Mouse (Mus musculus) hindbrain, embryonic 11.5 days (tissue): ENCODE measurements around the gene Arl3. TPM values are rescaled to one million over a fixed set of nuclear protein-coding genes. Genes with fewer than 3 reads are reported as not detected.

Experiments used
- ATAC-seq: fragments of 200-750 bp; cut with Nextera tagmentation; 2 replicates; pipeline ENCODE4 v1.8.0; 2017; ENCODE audit warnings: mild to moderate bottlenecking, moderate TSS enrichment, moderate library complexity; ENCODE audit not compliant: low FRiP score
- DNase-seq: peaks from one replicate; pipeline ENCODE4 v3.0.0-alpha.2; 2015; ENCODE audit warnings: low spot score
- H3K27ac ChIP-seq: fragments of 300-500 bp; sonication (generic); 2 replicates; pipeline ENCODE4 v1.5.1; 2014; ENCODE audit warnings: mild to moderate bottlenecking, low read depth, low read length
- H3K27me3 ChIP-seq: fragments of 300-500 bp; sonication (generic); 2 replicates; pipeline ENCODE4 v1.6.1; 2014; ENCODE audit warnings: mild to moderate bottlenecking, low read length, moderate library complexity, mixed read lengths; ENCODE audit not compliant: control insufficient read depth, insufficient read depth
- H3K36me3 ChIP-seq: fragments of 300-500 bp; sonication (generic); 2 replicates; pipeline ENCODE4 v1.6.1; 2014; ENCODE audit warnings: mild to moderate bottlenecking, low read length, moderate library complexity, mixed read lengths; ENCODE audit not compliant: control insufficient read depth, insufficient read depth
- H3K4me1 ChIP-seq: fragments of 300-500 bp; sonication (generic); replicated peaks from 2 replicates; pipeline ENCODE4 v1.6.1; 2014; ENCODE audit warnings: low read length, mixed read lengths; ENCODE audit not compliant: control insufficient read depth, insufficient read depth
- H3K4me2 ChIP-seq: fragments of 300-500 bp; sonication (generic); replicated peaks from 2 replicates; pipeline ENCODE4 v1.6.1; 2014; ENCODE audit warnings: mild to moderate bottlenecking, low read depth, low read length
- H3K4me3 ChIP-seq: fragments of 300-500 bp; sonication (generic); 2 replicates; pipeline ENCODE4 v1.5.1; 2014; ENCODE audit warnings: low read depth, low read length
- H3K9ac ChIP-seq: fragments of 300-500 bp; sonication (generic); 2 replicates; pipeline ENCODE4 v1.6.1; 2014; ENCODE audit warnings: low read depth, low read length
- H3K9me3 ChIP-seq: fragments of 300-500 bp; sonication (generic); 2 replicates; pipeline ENCODE4 v1.6.1; 2016; ENCODE audit warnings: low read length; ENCODE audit not compliant: control insufficient read depth
- WGBS: fragments of 180-500 bp; shearing (Covaris S2); extraction: QIAGEN DNeasy Blood & Tissue Kit; methylation state at CpG from one replicate; pipeline ENCODE4 v1.1.7; 2014; 5-methylcytosine and 5-hydroxymethylcytosine counted together
- polyA plus RNA-seq: library from polyadenylated mRNA; unstranded; fragments of >200 nt; fragmentation: Nextera tagmentation; extraction: Ambion mirVana; gene quantifications from 2 replicates; pipeline ENCODE4 v1.2.1, GENCODE M21; 2014

Arl3 gene
- 145 and 160 TPM in 2 replicates for polyA plus RNA-seq

DNA sequence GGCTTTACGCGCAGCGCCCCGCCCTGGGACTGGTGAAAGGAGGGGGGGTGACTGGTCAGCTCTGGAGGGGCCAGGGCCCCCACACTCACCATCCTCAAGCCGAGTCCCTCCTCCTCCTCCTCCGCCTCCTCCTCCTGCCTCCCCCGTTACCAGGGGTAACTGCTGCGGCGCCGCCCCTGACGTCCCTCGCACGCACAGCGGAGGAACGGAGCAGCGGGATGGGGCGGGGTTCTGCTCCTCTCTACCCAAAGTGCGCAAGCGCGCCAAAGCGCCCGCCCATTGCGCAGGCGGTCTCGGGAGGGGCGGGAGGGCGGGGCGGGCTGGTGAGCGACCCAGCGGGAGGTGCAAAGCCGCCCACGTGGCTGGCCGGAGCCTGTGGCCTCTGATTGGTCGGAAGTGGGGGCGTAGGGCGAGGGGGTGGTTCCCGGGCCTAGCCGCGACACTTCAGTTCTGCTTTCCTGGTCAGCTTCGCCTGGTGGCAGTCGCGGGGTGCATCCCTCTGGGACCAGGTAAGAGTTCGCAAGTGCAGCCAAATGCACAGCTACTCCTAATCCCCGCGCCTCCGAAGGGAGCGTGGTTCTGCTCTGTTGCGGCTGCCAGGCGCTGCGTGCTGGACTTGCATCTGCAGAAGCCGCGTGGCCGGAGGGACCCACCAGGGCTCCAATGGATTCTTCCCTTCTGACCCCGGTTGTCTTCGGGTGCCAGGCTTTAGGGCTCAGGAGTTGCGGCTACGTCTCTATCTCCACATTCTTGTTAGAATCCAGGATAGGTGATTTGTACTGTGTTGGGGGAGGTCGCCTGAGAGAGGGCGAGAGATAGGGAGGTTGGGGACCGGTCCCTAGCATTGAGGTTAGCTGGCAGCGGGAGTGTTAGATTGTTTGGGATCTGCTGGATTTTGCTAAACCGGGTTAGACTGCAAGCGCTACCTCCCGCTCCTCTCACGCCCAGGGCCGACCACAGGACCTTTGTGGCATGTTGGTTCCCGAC, at the start of gene Arl3, which contains the start of gene Sfxn2:
TSS of gene Arl3 (minus strand) at position 248 of the 987 bp plus-strand sequence.
TSS of gene Sfxn2 (plus strand) at position 415 of the 987 bp plus-strand sequence.
- H3K4me2 ChIP-seq, result peak within 1 kb of the TSS; percentile 71
- peak; percentile 96 for ATAC-seq

DNA sequence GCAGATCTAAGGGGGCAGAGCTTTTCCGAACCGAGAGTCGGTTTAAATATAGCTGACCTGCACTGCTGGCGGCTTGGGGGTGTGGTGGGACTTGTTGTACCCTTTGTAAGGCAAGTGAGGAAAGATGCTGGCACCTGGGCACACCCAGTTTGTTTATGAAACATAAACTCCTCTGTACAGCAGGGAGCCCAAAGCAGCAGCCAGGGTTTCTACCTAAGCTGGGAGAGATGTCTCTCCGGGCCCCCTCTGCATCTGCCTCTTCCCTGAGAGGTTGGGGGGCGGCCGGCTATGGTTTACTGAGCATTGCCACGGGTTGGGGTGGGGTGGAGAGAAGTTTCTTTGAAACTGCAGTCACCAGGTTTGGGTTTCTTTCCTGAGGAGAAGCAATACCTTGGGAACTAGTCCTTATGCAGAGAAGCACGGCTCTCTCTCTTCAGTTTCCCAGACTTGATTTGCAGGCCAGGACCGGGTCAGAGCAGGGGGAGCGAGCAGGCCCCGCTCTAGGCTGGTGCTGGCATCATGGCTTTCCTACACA, 49.7 kb upstream of the Arl3 start:
- no peak; the same call in 1 of the 2 replicates for ATAC-seq
- Histone ChIP-seq H3K4me1 (peaks cover 30% of the 10 kb centered on the region), H3K36me3 (no peaks in the 10 kb centered on the region), H3K27ac (peak overlapping the region; percentile 31; the same call in 1 of the 2 replicates), H3K9me3 (no peaks in the 10 kb centered on the region), H3K9ac (0 out of 2 replicates have a peak overlapping the region, but pooled peaks have one; percentile 27), H3K4me2 (no peak overlapping the region), H3K4me3 (0 out of 2 replicates have a peak overlapping the region, but pooled peaks have one; percentile 3), H3K27me3 (no peaks in the 10 kb centered on the region)
- WGBS, result 35% methylated on average over 12 of the region's 12 CpGs
- DNase-seq, result no peak

More for the DNA sequence above, at the start of gene Arl3, which contains the start of gene Sfxn2:
- peak within 1 kb of the TSS; percentile 68 for H3K9ac ChIP-seq
- peak within 1 kb of the TSS; percentile 61 for H3K4me3 ChIP-seq
- DNase-seq, result peak; percentile 98
- no peaks in the 10 kb centered on the region for H3K27me3 ChIP-seq
- no peaks in the 10 kb centered on the region for H3K4me1 ChIP-seq
- H3K27ac ChIP-seq, result peak within 1 kb of the TSS; percentile 33
- under 1% methylated on average over 50 of the region's 67 CpGs for WGBS
- H3K9me3 ChIP-seq, result no peaks in the 10 kb centered on the region
- no peaks in the 10 kb centered on the region for H3K36me3 ChIP-seq

DNA sequence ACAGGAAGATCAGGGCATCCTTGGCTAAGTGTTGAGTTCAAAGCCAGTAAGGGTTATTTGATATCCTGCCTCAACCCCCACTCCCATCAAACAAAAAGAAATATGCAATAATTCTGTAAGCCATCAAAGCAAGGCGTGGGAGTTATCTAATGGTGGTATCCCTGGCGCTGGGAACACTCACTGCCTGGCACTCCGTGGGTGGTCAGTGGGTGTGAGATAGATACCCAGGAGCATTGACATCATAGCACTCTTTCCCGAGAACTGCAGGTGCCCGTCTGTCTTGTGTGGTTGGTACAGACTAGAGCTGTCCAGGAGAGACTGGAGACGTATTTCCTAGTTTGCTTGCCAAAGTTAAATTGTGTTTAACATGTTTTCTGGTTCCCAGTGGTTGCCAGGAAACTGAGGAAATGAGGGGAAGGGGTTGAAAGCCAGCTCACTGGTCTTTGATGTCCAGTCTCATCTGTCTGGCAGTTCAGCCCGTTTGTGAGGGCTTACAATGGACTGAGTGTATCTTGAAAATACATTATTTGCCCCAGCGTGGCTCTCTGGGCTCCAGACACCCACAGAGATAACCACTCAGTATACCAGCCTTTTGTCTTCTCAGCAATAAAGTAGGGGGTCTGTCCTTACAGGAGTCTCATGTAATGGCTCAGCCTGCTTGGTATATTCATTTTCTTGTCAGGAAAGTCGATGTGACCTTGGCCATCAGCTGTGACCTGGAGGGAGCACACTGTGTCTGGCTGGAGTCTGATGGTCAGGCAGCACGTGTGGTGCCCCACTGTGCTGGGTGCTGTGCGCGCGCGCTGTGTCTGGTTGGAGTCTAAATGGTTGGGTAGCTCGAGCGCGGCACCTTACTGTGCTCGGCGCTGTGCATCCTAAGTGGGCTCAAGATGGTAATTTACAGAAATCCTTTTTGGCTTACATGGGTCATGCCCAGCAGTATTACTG, 48.5 kb upstream of the Arl3 start:
- Histone ChIP-seq H3K9ac (no peak overlapping the region), H3K4me2 (no peak overlapping the region; the same call in 1 of the 2 replicates), H3K36me3 (no peaks in the 10 kb centered on the region), H3K4me3 (no peak overlapping the region), H3K4me1 (peaks cover 30% of the 10 kb centered on the region), H3K9me3 (no peaks in the 10 kb centered on the region), H3K27ac (peak overlapping the region; percentile 59; the same call in 1 of the 2 replicates), H3K27me3 (no peaks in the 10 kb centered on the region)
- WGBS, result 62% methylated on average over 19 of the region's 19 CpGs
- DNase-seq, result no peak
- 0 out of 2 replicates have a peak, but pooled peaks have one; percentile 20 for ATAC-seq

DNA sequence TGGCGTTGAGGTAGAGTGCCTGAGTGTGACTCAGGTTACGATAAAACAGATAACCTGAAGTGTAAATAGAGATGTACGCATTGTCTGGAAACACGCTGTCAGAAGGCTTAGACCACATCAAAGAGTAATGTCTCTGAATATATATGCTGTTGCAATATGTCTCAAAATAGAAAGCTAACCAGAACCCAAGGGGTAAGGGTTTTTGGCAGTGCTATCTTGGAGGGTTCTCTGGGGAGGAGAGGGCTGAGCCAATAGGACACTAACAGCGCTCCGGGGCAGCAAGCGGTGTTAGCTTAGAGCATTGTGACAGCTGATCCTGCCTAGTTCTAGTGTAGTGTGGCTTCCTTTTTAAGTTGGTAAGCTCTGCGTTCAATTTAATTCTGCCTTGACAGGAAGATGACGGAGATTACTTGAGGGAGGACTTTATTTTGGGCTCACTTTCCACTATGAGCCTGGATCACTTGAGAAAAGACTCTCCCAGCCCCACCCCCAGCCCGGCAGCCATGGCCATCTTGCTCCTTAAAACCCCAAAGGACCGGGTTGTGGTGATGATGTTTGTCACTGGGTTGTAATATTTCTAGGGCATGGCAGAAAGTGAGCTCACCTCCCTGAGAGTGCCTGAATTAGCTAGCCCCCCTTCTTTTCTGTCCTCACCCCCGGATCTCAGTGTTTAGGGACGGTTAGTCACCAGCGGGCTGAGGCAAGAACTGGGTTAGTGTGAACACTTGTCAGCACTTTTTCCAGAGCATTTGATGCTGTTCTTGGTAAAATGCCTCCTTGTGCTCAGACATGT, 47.2 kb upstream of the Arl3 start:
- Histone ChIP-seq H3K27ac (no peak overlapping the region), H3K9me3 (no peaks in the 10 kb centered on the region), H3K4me2 (no peak overlapping the region), H3K9ac (no peak overlapping the region; the same call in 1 of the 2 replicates), H3K27me3 (no peaks in the 10 kb centered on the region), H3K4me1 (peaks cover 30% of the 10 kb centered on the region), H3K36me3 (no peaks in the 10 kb centered on the region), H3K4me3 (no peak overlapping the region)
- ATAC-seq (no peak), DNase-seq (no peak)
- 85% methylated on average over 14 of the region's 14 CpGs for WGBS

DNA sequence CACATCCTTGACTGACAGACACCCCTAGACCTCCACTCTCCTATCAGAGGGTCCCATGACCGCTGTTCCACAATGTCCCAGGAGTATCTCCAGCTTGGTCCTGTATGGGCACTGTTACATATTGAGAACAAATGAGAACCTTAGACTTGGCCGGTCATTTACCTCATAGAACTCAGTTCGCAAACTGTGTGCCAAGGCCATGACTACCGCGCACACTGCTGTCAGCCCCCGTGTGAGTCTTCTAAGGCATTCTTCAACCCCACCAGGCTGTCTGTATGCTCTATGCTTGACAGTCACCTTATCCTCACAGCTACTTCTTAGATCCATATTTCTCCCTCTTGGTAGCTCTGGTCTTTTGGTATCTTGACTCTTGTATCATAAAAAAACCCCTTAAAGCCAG, 46.5 kb upstream of the Arl3 start:
- DNase-seq, result no peak
- ATAC-seq, result no peak
- no peaks in the 10 kb centered on the region for H3K9me3 ChIP-seq
- WGBS, result 94% methylated on average over 6 of the region's 6 CpGs
- H3K27ac ChIP-seq, result no peak overlapping the region
- H3K9ac ChIP-seq, result no peak overlapping the region; the same call in 1 of the 2 replicates
- H3K36me3 ChIP-seq, result no peaks in the 10 kb centered on the region
- H3K4me2 ChIP-seq, result no peak overlapping the region
- H3K27me3 ChIP-seq, result no peaks in the 10 kb centered on the region
- H3K4me3 ChIP-seq, result no peak overlapping the region
- peaks cover 29% of the 10 kb centered on the region for H3K4me1 ChIP-seq

DNA sequence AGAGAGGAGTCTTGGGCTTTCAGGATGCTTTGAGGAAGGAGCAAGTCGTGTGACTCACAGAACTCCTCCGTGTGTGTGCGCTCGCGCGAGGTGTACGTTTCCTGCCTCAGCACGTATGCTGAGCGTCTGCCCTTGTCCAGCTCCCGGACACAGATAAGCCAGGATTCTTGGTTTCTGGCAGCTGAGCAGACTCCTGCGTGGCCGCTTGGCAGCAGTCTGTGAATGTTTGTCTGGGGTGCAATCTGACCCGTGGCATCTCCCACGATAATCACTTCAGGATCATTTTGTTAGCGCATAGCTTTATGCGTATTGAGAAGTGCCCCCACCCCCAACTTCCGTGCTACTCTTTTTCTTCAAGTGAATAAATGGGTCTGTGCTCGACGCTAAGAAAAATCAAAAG, 46.0 kb upstream of the Arl3 start:
- Histone ChIP-seq H3K27ac (no peak overlapping the region; the same call in 1 of the 2 replicates), H3K27me3 (no peaks in the 10 kb centered on the region), H3K9me3 (no peaks in the 10 kb centered on the region), H3K9ac (no peak overlapping the region), H3K4me3 (no peak overlapping the region), H3K36me3 (no peaks in the 10 kb centered on the region), H3K4me1 (peaks cover 24% of the 10 kb centered on the region), H3K4me2 (no peak overlapping the region)
- DNase-seq (no peak), ATAC-seq (no peak)
- WGBS, result 83% methylated on average over 19 of the region's 19 CpGs

DNA sequence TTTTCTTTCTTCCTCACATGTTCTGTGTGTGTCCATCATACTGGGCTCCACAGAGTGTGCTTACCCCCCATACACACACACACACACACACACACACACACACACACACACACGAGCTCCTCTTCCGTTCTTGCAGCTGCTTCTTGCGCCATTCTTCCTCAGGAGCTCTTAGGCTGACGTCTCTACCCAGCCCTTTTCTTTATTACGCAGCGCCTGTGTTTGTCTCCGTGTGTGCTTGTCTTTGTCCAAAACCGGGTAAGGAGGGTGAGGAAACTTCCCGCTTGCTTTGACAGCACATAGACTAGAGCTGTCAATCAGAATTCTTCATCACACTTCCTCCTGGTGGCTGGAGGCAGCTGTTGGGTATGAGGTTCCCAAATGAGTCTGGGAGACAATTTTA, 45.3 kb upstream of the Arl3 start:
- ATAC-seq (no peak), DNase-seq (no peak)
- no peaks in the 10 kb centered on the region for H3K9me3 ChIP-seq
- WGBS, result 61% methylated on average over 9 of the region's 9 CpGs
- H3K4me2 ChIP-seq, result no peak overlapping the region
- H3K9ac ChIP-seq, result no peak overlapping the region
- no peak overlapping the region for H3K4me3 ChIP-seq
- no peaks in the 10 kb centered on the region for H3K27me3 ChIP-seq
- H3K4me1 ChIP-seq, result peaks cover 23% of the 10 kb centered on the region
- H3K36me3 ChIP-seq, result no peaks in the 10 kb centered on the region
- H3K27ac ChIP-seq, result peak overlapping the region; percentile 53; the same call in 1 of the 2 replicates
